Mouse (Mus musculus): Measurements from ENCODE around the gene Rhov.

GRCm38 (mm10) chr2:119318043-119318710 lies 47.1 kb upstream of the Rhov start:
- no peak for TF ChIP-seq POLR2A (IDR thresholded peaks at IDR 0.05; ENCODE audit: low read depth, low read length)
- no peak for TF ChIP-seq CTCF (IDR thresholded peaks at IDR 0.05; ENCODE audit: borderline replicate concordance, insufficient read depth, low read length)

All from embryonic fibroblast, embryonic 13.5 days (primary cell).